Mouse (Mus musculus) megakaryocyte, embryonic 14.5 days (primary cell): ENCODE measurements around the gene Adgrf2.

Experiments used
- FLI1 ChIP-seq: IDR thresholded peaks from 2 replicates; pipeline ENCODE4 v1.6.1; 2012; ENCODE audit warnings: low read length, inconsistent platforms, mixed read lengths
- GATA1 ChIP-seq: IDR thresholded peaks from 3 replicates; pipeline ENCODE4 v1.6.1; 2012; ENCODE audit warnings: mixed read lengths, low read length, inconsistent platforms, borderline replicate concordance

DNA sequence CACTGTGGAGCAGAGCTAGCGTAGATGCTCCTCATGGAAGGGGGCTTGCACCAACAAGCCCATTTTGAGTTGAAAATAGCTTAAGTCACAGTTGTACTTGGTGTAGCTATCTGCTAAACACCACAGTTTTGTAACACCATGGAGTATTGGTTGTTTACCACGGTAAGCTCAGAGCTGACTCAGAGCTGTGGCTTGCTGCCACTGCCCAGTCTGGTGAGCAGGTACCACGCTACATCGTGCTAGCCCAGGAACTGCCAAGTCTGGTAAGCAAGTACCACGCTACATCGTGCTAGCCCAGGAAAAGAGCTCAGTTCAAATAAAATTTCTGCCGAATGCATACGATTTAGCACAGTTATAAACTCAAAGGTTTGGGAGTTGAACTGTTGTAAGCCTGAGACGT is 39.8 kb downstream of the Adgrf2 start:
- no peak for TF ChIP-seq GATA1
- no peak for TF ChIP-seq FLI1
